Mouse (Mus musculus): ENCODE data around the gene Tmem274. TPM values are rescaled to one million over a fixed set of nuclear protein-coding genes. Genes with fewer than 3 reads are reported as not detected.
A peak's percentile ranks its signal among the peaks of the same experiment; 100 is the strongest.

Gene Tmem274
- polyA plus RNA-seq, 1 experiment from 2014 or later, result not detected

DNA sequence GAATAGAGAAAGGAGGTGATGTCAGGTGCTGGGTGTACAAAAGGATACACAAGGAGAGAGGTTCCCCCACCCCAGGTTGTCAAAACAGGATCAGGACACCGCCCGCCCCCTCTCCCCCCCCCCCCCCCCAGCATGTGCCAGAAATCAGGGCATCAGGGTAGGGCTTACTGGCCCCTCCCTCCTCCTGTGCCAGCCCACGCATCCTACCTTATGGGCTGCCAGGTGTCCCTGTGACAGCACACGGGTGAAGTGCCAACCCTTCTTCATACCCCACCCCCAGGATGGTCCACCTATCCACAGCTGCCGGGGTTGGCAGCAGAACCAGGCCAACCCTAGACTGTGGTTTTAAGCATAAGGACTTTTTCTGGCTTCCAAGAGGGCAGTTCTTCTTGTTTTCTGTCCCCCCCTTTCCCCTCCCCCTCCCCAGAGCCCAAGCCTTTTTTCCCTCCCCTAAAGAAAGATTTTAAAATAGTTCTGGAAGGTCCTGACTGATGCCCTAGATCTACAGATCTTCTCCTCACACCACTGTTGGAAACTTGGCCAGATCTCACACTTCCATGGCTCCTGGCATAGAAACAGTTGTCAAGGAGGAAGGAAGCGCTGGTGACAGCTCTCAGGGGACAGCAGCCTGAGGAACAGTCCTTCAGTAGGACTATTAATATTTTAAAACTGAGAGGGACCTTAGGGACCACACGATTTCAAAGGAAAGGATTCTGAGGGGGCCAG, 15.4 kb upstream of the Tmem274 start:
- no peak overlapping the region for H3K4me2 ChIP-seq (ENCODE audit: low read length)
- 77% methylated on average over 7 of the region's 7 CpGs for WGBS
- 0 out of 2 replicates have a peak, but pooled peaks cover 4% of the 10 kb centered on the region for H3K36me3 ChIP-seq (ENCODE audit: control insufficient read depth, insufficient read depth, low read length)
- DNase-seq (peak; percentile 31), ATAC-seq (ENCODE audit: low FRiP score, low TSS enrichment) (no peak)
- H3K9ac ChIP-seq (replicated peaks; ENCODE audit: low read length), result no peak overlapping the region
- H3K9me3 ChIP-seq (ENCODE audit: control insufficient read depth, low read length), result no peaks in the 10 kb centered on the region
- no peak overlapping the region for H3K4me3 ChIP-seq (replicated peaks; ENCODE audit: low read depth, low read length)
- no peaks in the 10 kb centered on the region for H3K27me3 ChIP-seq (ENCODE audit: control insufficient read depth, insufficient read depth, low read length)
- H3K27ac ChIP-seq (replicated peaks; ENCODE audit: low read depth, low read length), result no peak overlapping the region
- H3K4me1 ChIP-seq (ENCODE audit: control insufficient read depth, insufficient read depth, low read length), result no peaks in the 10 kb centered on the region

DNA sequence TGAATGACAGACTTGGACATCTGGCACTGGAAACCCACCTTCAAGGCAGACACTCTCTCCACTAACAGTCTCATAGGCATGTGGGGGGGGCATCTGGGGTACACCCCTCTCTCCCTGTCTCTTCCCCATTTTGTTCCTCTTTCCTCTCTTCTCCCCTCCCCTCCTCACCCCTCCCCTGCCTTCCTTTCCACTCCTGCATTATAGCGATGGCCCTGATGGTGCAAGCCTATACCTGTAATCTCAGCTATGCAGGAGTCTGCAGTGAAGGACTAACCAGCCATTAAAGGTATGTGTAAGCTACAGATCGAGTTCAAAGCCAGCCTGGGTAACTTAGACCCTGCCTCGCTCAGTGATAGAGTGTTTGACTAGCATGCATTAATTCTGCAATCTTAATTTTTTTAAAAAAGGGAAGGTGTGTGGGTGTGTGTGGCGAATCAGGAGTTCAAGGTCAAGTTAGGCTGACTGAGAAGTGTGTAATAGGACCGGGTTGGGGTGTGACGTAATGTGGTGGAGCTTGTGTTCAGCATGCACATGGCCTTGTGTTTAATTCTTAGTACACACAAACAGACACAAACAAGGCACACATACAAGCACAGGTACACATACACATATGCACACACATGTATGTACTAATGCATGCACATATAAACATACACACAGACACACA, 14.7 kb upstream of the Tmem274 start:
- Histone ChIP-seq H3K4me3 (replicated peaks; ENCODE audit: low read depth, low read length) (no peak overlapping the region), H3K36me3 (ENCODE audit: control insufficient read depth, insufficient read depth, low read length) (0 out of 2 replicates have a peak, but pooled peaks cover 4% of the 10 kb centered on the region), H3K27me3 (ENCODE audit: control insufficient read depth, insufficient read depth, low read length) (no peaks in the 10 kb centered on the region), H3K9me3 (ENCODE audit: control insufficient read depth, low read length) (no peaks in the 10 kb centered on the region), H3K4me1 (ENCODE audit: control insufficient read depth, insufficient read depth, low read length) (no peaks in the 10 kb centered on the region), H3K4me2 (ENCODE audit: low read length) (no peak overlapping the region), H3K9ac (replicated peaks; ENCODE audit: low read length) (no peak overlapping the region), H3K27ac (replicated peaks; ENCODE audit: low read depth, low read length) (no peak overlapping the region)
- WGBS, result 78% methylated on average over 6 of the region's 6 CpGs
- no peak for DNase-seq
- ATAC-seq (ENCODE audit: low FRiP score, low TSS enrichment), result no peak

DNA sequence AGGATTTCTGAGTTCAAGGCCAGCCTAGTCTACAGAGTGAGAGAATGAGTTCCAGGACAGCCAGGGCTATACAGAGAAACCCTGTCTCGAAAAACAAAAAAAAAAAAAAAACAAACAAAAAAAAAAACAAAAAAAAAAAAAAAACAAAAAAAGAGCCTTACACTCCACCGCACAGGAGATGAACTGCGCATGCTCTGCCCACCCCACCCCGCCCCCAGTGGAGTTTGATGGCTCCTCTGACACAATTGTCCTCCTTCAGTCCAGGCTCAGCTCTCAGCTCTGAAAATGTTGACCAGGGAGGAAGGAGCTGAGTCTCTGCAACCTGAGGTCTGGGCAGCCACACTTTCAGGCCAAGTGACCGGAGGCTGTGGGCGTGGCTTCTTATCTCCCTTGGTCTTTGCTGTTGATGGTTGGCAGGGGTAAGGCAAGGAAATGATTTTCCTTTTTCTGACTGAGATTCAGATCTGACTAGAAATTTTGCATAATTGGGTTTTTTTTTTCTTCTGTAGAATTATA, 13.7 kb upstream of the Tmem274 start:
- Histone ChIP-seq H3K4me1 (ENCODE audit: control insufficient read depth, insufficient read depth, low read length) (no peaks in the 10 kb centered on the region), H3K27me3 (ENCODE audit: control insufficient read depth, insufficient read depth, low read length) (no peaks in the 10 kb centered on the region), H3K36me3 (ENCODE audit: control insufficient read depth, insufficient read depth, low read length) (peaks cover 7% of the 10 kb centered on the region; the same call in 1 of the 2 replicates), H3K27ac (replicated peaks; ENCODE audit: low read depth, low read length) (no peak overlapping the region), H3K4me3 (replicated peaks; ENCODE audit: low read depth, low read length) (no peak overlapping the region), H3K9ac (replicated peaks; ENCODE audit: low read length) (no peak overlapping the region), H3K9me3 (ENCODE audit: control insufficient read depth, low read length) (no peaks in the 10 kb centered on the region), H3K4me2 (ENCODE audit: low read length) (no peak overlapping the region)
- 84% methylated on average over 6 of the region's 6 CpGs for WGBS
- ATAC-seq (ENCODE audit: low FRiP score, low TSS enrichment), result no peak
- DNase-seq, result no peak

DNA sequence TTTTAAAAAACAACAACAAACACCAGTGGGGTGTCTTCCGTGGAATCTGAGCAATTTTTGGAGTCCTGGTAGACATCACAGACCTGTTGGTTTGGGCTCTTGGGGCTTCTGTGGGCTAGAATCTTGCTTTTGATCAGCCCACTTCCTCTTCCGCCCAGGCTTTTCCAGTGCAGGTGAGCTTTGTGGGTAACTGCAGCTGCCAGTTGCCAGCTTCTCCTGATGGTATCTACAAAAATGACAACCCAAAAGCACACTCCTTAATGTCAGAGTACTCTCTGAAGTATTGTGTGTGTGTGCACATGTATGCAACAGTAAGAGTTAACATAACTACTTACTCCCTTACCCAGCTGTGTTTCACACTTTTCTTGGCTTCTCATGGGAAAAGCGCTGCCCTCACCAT, 7.6 kb upstream of the Tmem274 start:
- no peaks in the 10 kb centered on the region for H3K9me3 ChIP-seq (ENCODE audit: control insufficient read depth, low read length)
- H3K4me3 ChIP-seq (replicated peaks; ENCODE audit: low read depth, low read length), result no peak overlapping the region
- no peaks in the 10 kb centered on the region for H3K27me3 ChIP-seq (ENCODE audit: control insufficient read depth, insufficient read depth, low read length)
- H3K36me3 ChIP-seq (ENCODE audit: control insufficient read depth, insufficient read depth, low read length), result peaks cover 20% of the 10 kb centered on the region; the same call in 1 of the 2 replicates
- no peak overlapping the region for H3K27ac ChIP-seq (replicated peaks; ENCODE audit: low read depth, low read length)
- no peaks in the 10 kb centered on the region for H3K4me1 ChIP-seq (ENCODE audit: control insufficient read depth, insufficient read depth, low read length)
- 93% methylated on average over 3 of the region's 3 CpGs for WGBS
- DNase-seq (no peak), ATAC-seq (ENCODE audit: low FRiP score, low TSS enrichment) (no peak)
- no peak overlapping the region for H3K9ac ChIP-seq (replicated peaks; ENCODE audit: low read length)
- no peak overlapping the region for H3K4me2 ChIP-seq (ENCODE audit: low read length)

DNA sequence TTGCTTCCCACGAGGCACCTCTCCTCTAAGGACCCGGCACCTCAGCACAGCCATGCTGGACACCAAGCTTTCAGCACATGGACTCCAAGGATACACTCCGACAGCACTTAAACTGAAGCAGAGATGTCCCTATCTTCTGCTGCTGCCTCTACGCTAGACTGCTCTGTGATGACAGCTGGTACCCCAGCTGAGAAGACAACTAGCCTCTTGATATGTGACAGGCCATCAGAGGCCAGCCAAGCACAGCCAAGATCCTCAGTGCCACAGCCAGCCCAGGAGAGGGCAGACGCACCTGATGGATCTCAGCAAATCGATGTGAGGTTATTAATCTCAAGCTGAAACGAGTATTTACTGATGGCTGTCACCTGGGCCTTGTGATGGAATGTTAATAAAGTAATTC, 2.1 kb upstream of the Tmem274 start:
- no peak for ATAC-seq (ENCODE audit: low FRiP score, low TSS enrichment)
- Histone ChIP-seq H3K27me3 (ENCODE audit: control insufficient read depth, insufficient read depth, low read length) (no peaks in the 10 kb centered on the region), H3K9ac (replicated peaks; ENCODE audit: low read length) (no peak overlapping the region), H3K4me2 (ENCODE audit: low read length) (no peak overlapping the region), H3K9me3 (ENCODE audit: control insufficient read depth, low read length) (no peaks in the 10 kb centered on the region), H3K27ac (replicated peaks; ENCODE audit: low read depth, low read length) (no peak overlapping the region), H3K4me1 (ENCODE audit: control insufficient read depth, insufficient read depth, low read length) (no peaks in the 10 kb centered on the region), H3K4me3 (replicated peaks; ENCODE audit: low read depth, low read length) (no peak overlapping the region), H3K36me3 (ENCODE audit: control insufficient read depth, insufficient read depth, low read length) (peaks cover 6% of the 10 kb centered on the region; the same call in 1 of the 2 replicates)
- no peak for DNase-seq
- 86% methylated on average over 7 of the region's 7 CpGs for WGBS

DNA sequence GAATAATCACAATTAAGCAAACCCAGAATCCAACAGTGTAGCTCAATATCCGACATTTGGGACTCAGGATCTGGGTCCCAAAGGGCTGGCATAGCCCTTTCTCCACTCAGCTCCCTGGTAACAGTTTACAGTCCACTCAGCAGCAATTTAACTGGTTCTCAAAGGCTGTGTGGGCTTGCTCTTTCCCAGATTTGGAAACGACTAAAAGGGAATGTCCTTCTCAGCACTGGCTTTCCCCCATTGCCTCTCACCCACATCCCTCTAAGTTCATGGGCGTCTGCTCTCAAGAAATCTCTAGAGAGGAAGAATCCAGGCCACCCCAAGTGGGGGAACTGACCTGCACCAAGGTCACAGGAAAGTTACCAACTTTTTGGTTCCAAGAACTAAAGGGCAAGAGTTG, 7.4 kb downstream of the Tmem274 start:
- peaks cover 13% of the 10 kb centered on the region for H3K4me1 ChIP-seq (ENCODE audit: control insufficient read depth, insufficient read depth, low read length)
- ATAC-seq (ENCODE audit: low FRiP score, low TSS enrichment) (no peak), DNase-seq (no peak)
- no peaks in the 10 kb centered on the region for H3K9me3 ChIP-seq (ENCODE audit: control insufficient read depth, low read length)
- H3K36me3 ChIP-seq (ENCODE audit: control insufficient read depth, insufficient read depth, low read length), result peaks cover 24% of the 10 kb centered on the region
- peak overlapping the region; percentile 71 for H3K4me3 ChIP-seq (replicated peaks; ENCODE audit: low read depth, low read length)
- H3K4me2 ChIP-seq (ENCODE audit: low read length), result peak overlapping the region; percentile 60
- no peaks in the 10 kb centered on the region for H3K27me3 ChIP-seq (ENCODE audit: control insufficient read depth, insufficient read depth, low read length)
- 47% methylated on average over 3 of the region's 3 CpGs for WGBS
- peak overlapping the region; percentile 70 for H3K27ac ChIP-seq (replicated peaks; ENCODE audit: low read depth, low read length)
- H3K9ac ChIP-seq (replicated peaks; ENCODE audit: low read length), result peak overlapping the region; percentile 72

DNA sequence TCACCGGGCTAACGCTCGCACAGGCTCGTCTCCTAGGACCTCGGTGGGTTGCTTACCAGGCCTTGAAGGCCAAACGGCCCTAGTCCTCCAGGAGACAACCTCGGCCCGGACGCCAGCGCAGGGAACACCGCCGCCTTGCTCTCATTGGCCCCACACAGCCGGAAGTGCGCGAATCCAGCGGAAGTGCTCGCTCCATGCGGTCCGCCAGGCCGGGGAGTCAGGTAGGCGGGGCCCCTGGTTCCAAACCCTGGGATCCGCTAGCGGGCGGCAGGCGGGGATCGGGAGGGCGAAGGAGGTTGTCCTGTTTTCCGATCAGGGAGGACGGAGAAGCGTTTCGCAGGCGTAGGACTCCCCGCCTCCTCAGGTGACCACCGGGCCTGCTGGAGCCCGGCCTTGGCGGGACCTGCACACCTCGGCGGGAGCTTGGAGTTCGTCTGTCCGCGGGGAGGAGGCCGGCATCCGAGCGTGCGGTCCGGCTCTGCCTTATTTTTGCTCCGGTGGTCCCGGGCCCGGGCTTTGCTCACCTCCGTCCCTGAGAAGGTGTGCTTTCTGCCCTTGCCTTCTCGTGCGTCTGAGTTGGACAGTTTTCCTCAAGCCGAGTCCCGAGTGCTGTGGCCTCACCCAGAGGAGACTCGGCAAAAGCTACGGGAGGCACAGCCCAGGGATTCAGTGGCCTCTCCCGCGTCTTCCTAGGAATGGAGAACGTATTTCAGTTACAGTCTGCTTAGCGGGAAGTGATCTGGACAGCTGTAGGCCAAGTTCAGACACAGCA, 8.1 kb downstream of the Tmem274 start, which contains the start of the genes Nmnat1 and Lzic:
Gene Nmnat1 (minus strand): TSS at position 150 of the 772 bp plus-strand sequence.
Gene Lzic (plus strand): TSS at position 177 of the 772 bp plus-strand sequence.
- Histone ChIP-seq H3K9ac (replicated peaks; ENCODE audit: low read length) (peak within 1 kb of the TSS; percentile 72), H3K27me3 (ENCODE audit: control insufficient read depth, insufficient read depth, low read length) (no peaks in the 10 kb centered on the region), H3K4me1 (ENCODE audit: control insufficient read depth, insufficient read depth, low read length) (peaks cover 13% of the 10 kb centered on the region), H3K9me3 (ENCODE audit: control insufficient read depth, low read length) (no peaks in the 10 kb centered on the region), H3K4me3 (replicated peaks; ENCODE audit: low read depth, low read length) (peak within 1 kb of the TSS; percentile 71), H3K36me3 (ENCODE audit: control insufficient read depth, insufficient read depth, low read length) (peaks cover 30% of the 10 kb centered on the region), H3K4me2 (ENCODE audit: low read length) (peak within 1 kb of the TSS; percentile 60), H3K27ac (replicated peaks; ENCODE audit: low read depth, low read length) (peak within 1 kb of the TSS; percentile 70)
- peak; percentile 97 for ATAC-seq (ENCODE audit: low FRiP score, low TSS enrichment)
- WGBS, result under 1% methylated on average over 60 of the region's 60 CpGs
- peak; percentile 96 for DNase-seq

DNA sequence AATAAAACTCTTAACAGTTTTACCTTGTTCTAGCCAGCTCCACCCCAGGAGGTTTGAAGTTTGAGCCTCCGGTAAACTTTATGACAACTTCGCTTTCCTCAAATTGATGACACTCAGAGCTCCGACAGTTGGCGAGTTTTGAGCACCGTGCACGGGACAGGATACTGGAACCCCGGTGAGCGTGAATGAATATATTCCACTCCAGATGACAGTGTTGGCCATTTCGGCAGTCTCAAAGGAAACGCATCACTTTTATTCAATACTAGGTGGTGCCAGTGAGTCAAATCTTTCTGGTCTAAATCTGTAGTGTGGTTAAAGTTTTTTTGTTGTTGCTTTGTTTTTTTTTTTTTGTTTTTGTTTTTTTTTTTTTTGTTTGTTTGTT, 8.6 kb downstream of the Tmem274 start:
- Histone ChIP-seq H3K27ac (replicated peaks; ENCODE audit: low read depth, low read length) (no peak overlapping the region), H3K9me3 (ENCODE audit: control insufficient read depth, low read length) (no peaks in the 10 kb centered on the region), H3K4me1 (ENCODE audit: control insufficient read depth, insufficient read depth, low read length) (peaks cover 13% of the 10 kb centered on the region), H3K4me2 (ENCODE audit: low read length) (peak overlapping the region; percentile 60), H3K27me3 (ENCODE audit: control insufficient read depth, insufficient read depth, low read length) (no peaks in the 10 kb centered on the region), H3K36me3 (ENCODE audit: control insufficient read depth, insufficient read depth, low read length) (peaks cover 30% of the 10 kb centered on the region), H3K9ac (replicated peaks; ENCODE audit: low read length) (peak overlapping the region; percentile 72), H3K4me3 (replicated peaks; ENCODE audit: low read depth, low read length) (peak overlapping the region; percentile 71)
- DNase-seq (peak; percentile 65), ATAC-seq (ENCODE audit: low FRiP score, low TSS enrichment) (no peak)
- 2% methylated on average over 10 of the region's 10 CpGs for WGBS
